Mouse (Mus musculus): ENCODE data around the gene Eif2b4. TPM values are rescaled to one million over a fixed set of nuclear protein-coding genes. Genes with fewer than 3 reads are reported as not detected.
A peak's percentile ranks its signal among the peaks of the same experiment; 100 is the strongest.
"Not testable (repeated sequence)": the region's sequence is repeated elsewhere in the genome, so short reads cannot be mapped to it uniquely, and the experiment has no call there.

The Eif2b4 gene
- polyA plus RNA-seq, 1 experiment from 2014 or later: 44.4 TPM

- no peaks in the 10 kb centered on the region for H3K36me3 ChIP-seq (ENCODE audit: insufficient read depth, low read length)
- no peaks in the 10 kb centered on the region for H3K27me3 ChIP-seq (replicated peaks; ENCODE audit: insufficient read depth, low read length)
- no peaks in the 10 kb centered on the region for H3K9me3 ChIP-seq (ENCODE audit: low read length)
- no peak for DNase-seq (ENCODE audit: low spot score)
- H3K4me1 ChIP-seq (ENCODE audit: insufficient read depth, low read depth, low read length): no peaks in the 10 kb centered on the region; the same call in 1 of the 2 replicates
- no peak overlapping the region for H3K9ac ChIP-seq (replicated peaks; ENCODE audit: low read depth)
- TF ChIP-seq EP300 (IDR thresholded peaks at IDR 0.05): no peak
- peak; percentile 17 for TF ChIP-seq CTCF (IDR thresholded peaks at IDR 0.05)
- no peak for ATAC-seq
- 26% methylated on average over 5 of the region's 7 CpGs for WGBS
- H3K4me2 ChIP-seq (replicated peaks; ENCODE audit: low read depth, low read length): no peak overlapping the region
- H3K27ac ChIP-seq (ENCODE audit: low read length): peak overlapping the region; percentile 26; the same call in 1 of the 2 replicates
- H3K4me3 ChIP-seq (ENCODE audit: low read depth, low read length): no peak overlapping the region
These were observed 25.1 kb upstream of the Eif2b4 start for GRCm38 (mm10) chr5:31218294-31218693.

- not testable (repeated sequence) for H3K27ac ChIP-seq (ENCODE audit: low read length); H3K9ac ChIP-seq (replicated peaks; ENCODE audit: low read depth); H3K27me3 ChIP-seq (replicated peaks; ENCODE audit: insufficient read depth, low read length); H3K4me3 ChIP-seq (ENCODE audit: low read depth, low read length); H3K4me1 ChIP-seq (ENCODE audit: insufficient read depth, low read depth, low read length); H3K9me3 ChIP-seq (ENCODE audit: low read length); ATAC-seq; H3K36me3 ChIP-seq (ENCODE audit: insufficient read depth, low read length); DNase-seq (ENCODE audit: low spot score); H3K4me2 ChIP-seq (replicated peaks; ENCODE audit: low read depth, low read length)
- 85% methylated on average over 6 of the region's 6 CpGs for WGBS
These were observed 23.3 kb upstream of the Eif2b4 start for GRCm38 (mm10) chr5:31216554-31216953.

- WGBS: 94% methylated on average over 6 of the region's 6 CpGs
- no peaks in the 10 kb centered on the region for H3K9me3 ChIP-seq (ENCODE audit: low read length)
- no peaks in the 10 kb centered on the region for H3K27me3 ChIP-seq (replicated peaks; ENCODE audit: insufficient read depth, low read length)
- no peak for ATAC-seq
- H3K9ac ChIP-seq (replicated peaks; ENCODE audit: low read depth): no peak overlapping the region
- no peak for DNase-seq (ENCODE audit: low spot score)
- H3K4me3 ChIP-seq (ENCODE audit: low read depth, low read length): no peak overlapping the region
- peaks cover 32% of the 10 kb centered on the region; the same call in 1 of the 2 replicates for H3K36me3 ChIP-seq (ENCODE audit: insufficient read depth, low read length)
- TF ChIP-seq EP300 (IDR thresholded peaks at IDR 0.05): no peak
- no peak for TF ChIP-seq CTCF (IDR thresholded peaks at IDR 0.05)
- H3K4me1 ChIP-seq (ENCODE audit: insufficient read depth, low read depth, low read length): peaks cover 12% of the 10 kb centered on the region; the same call in 1 of the 2 replicates
- H3K27ac ChIP-seq (ENCODE audit: low read length): no peak overlapping the region
- H3K4me2 ChIP-seq (replicated peaks; ENCODE audit: low read depth, low read length): no peak overlapping the region
These were observed 11.2 kb upstream of the Eif2b4 start for GRCm38 (mm10) chr5:31204421-31204820.

GRCm38 (mm10) chr5:31203866-31204265 is 10.6 kb upstream of the Eif2b4 start:
- Histone ChIP-seq H3K9me3 (ENCODE audit: low read length) (no peaks in the 10 kb centered on the region), H3K9ac (replicated peaks; ENCODE audit: low read depth) (no peak overlapping the region), H3K36me3 (ENCODE audit: insufficient read depth, low read length) (peaks cover 38% of the 10 kb centered on the region; the same call in 1 of the 2 replicates), H3K27ac (ENCODE audit: low read length) (no peak overlapping the region), H3K4me3 (ENCODE audit: low read depth, low read length) (no peak overlapping the region), H3K4me1 (ENCODE audit: insufficient read depth, low read depth, low read length) (peaks cover 12% of the 10 kb centered on the region; the same call in 1 of the 2 replicates), H3K4me2 (replicated peaks; ENCODE audit: low read depth, low read length) (no peak overlapping the region), H3K27me3 (replicated peaks; ENCODE audit: insufficient read depth, low read length) (no peaks in the 10 kb centered on the region)
- whole genome bisulfite sequencing: 91% methylated on average over 2 of the region's 2 CpGs
- DNase-seq (ENCODE audit: low spot score) (no peak), ATAC-seq (no peak)
- TF ChIP-seq CTCF (IDR thresholded peaks at IDR 0.05) (no peak), EP300 (IDR thresholded peaks at IDR 0.05) (no peak)

GRCm38 (mm10) chr5:31202933-31203332 is 9.7 kb upstream of the Eif2b4 start:
- ATAC-seq (no peak), DNase-seq (ENCODE audit: low spot score) (no peak)
- H3K27me3 ChIP-seq (replicated peaks; ENCODE audit: insufficient read depth, low read length): no peaks in the 10 kb centered on the region
- peaks cover 12% of the 10 kb centered on the region; the same call in 1 of the 2 replicates for H3K4me1 ChIP-seq (ENCODE audit: insufficient read depth, low read depth, low read length)
- H3K36me3 ChIP-seq (ENCODE audit: insufficient read depth, low read length): peaks cover 47% of the 10 kb centered on the region
- H3K4me3 ChIP-seq (ENCODE audit: low read depth, low read length): no peak overlapping the region
- no peak for TF ChIP-seq EP300 (IDR thresholded peaks at IDR 0.05)
- TF ChIP-seq CTCF (IDR thresholded peaks at IDR 0.05): no peak
- H3K9me3 ChIP-seq (ENCODE audit: low read length): no peaks in the 10 kb centered on the region
- peak overlapping the region; percentile 71 for H3K4me2 ChIP-seq (replicated peaks; ENCODE audit: low read depth, low read length)
- no peak overlapping the region; the same call in 1 of the 2 replicates for H3K9ac ChIP-seq (replicated peaks; ENCODE audit: low read depth)
- WGBS: 86% methylated on average over 7 of the region's 7 CpGs
- peak overlapping the region; percentile 85 for H3K27ac ChIP-seq (ENCODE audit: low read length)

- Histone ChIP-seq H3K36me3 (ENCODE audit: insufficient read depth, low read length) (peaks cover 56% of the 10 kb centered on the region), H3K4me1 (ENCODE audit: insufficient read depth, low read depth, low read length) (peaks cover 12% of the 10 kb centered on the region; the same call in 1 of the 2 replicates), H3K27me3 (replicated peaks; ENCODE audit: insufficient read depth, low read length) (no peaks in the 10 kb centered on the region), H3K9ac (replicated peaks; ENCODE audit: low read depth) (peak within 1 kb of the TSS; percentile 51), H3K4me2 (replicated peaks; ENCODE audit: low read depth, low read length) (peak within 1 kb of the TSS; percentile 78), H3K4me3 (ENCODE audit: low read depth, low read length) (peak within 1 kb of the TSS; percentile 86), H3K9me3 (ENCODE audit: low read length) (no peaks in the 10 kb centered on the region), H3K27ac (ENCODE audit: low read length) (peak within 1 kb of the TSS; percentile 85)
- DNase-seq (ENCODE audit: low spot score) (peak; percentile 100), ATAC-seq (peak; percentile 98)
- TF ChIP-seq EP300 (IDR thresholded peaks at IDR 0.05) (peak; percentile 28; the same call in 1 of the 2 replicates), CTCF (IDR thresholded peaks at IDR 0.05) (no peak)
- WGBS: 1% methylated on average over 50 of the region's 53 CpGs
These were observed 8.7 kb upstream of the Eif2b4 start, which contains the start of gene Zfp513 for GRCm38 (mm10) chr5:31201742-31202590. Gene Zfp513, minus strand, starts transcription at chr5:31202303.

Measured in lung, postnatal 0 days (tissue).